Mouse (Mus musculus): ENCODE results near the gene Foxd1.

DNA sequence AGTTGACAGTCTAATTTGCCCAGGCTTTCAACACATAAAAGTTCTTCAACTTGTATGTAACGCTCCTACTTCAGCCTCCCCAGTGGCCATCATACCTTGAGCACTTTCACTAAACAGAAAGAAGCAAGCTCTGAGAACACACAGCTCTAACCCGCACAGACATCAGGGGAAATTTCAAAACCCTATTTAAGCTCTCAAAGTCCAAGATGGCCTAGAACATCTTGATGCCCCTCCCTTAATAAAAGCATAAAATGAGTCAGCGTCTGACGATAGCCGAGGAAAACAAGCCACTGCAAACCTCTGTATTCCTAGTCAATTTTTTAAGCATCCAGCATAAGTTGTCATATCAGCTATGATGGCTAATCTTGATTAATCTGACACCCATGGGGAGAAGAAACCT is 42.4 kb upstream of the Foxd1 start:
- TF ChIP-seq CTCF (conservative IDR thresholded peaks at IDR 0.05; ENCODE audit: low read length), result no peak
- no peak for TF ChIP-seq POU5F1 (IDR thresholded peaks at IDR 0.05; ENCODE audit: borderline replicate concordance, low read length)

Data from E14TG2a.4 (cell line).